Mouse (Mus musculus) intestine, embryonic 16.5 days (tissue): ENCODE results near the gene Cdk18. TPM values are rescaled to one million over a fixed set of nuclear protein-coding genes. Genes with fewer than 3 reads are reported as not detected.
"Not testable (repeated sequence)": the region's sequence is repeated elsewhere in the genome, so short reads cannot be mapped to it uniquely, and the experiment has no call there.

Experiments used
- ATAC-seq: fragments of 200-750 bp; cut with Nextera tagmentation; 2 replicates; pipeline ENCODE4 v1.8.0; 2017; ENCODE audit warnings: moderate TSS enrichment, moderate library complexity
- H3K27ac ChIP-seq: fragments of 300-500 bp; sonication (generic); 2 replicates; pipeline ENCODE4 v1.5.1; 2014; ENCODE audit warnings: mild to moderate bottlenecking, low read length
- H3K27me3 ChIP-seq: fragments of 300-500 bp; sonication (generic); replicated peaks from 2 replicates; pipeline ENCODE4 v1.6.1; 2014; ENCODE audit warnings: low read length, control low read depth, mixed read lengths; ENCODE audit not compliant: control insufficient read depth, insufficient read depth
- H3K36me3 ChIP-seq: fragments of 300-500 bp; sonication (generic); 2 replicates; pipeline ENCODE4 v1.6.1; 2014; ENCODE audit warnings: low read length, control low read depth; ENCODE audit not compliant: control insufficient read depth, insufficient read depth
- H3K4me1 ChIP-seq: fragments of 300-500 bp; sonication (generic); 2 replicates; pipeline ENCODE4 v1.6.1; 2014; ENCODE audit warnings: low read length, control low read depth, mixed read lengths; ENCODE audit not compliant: control insufficient read depth, insufficient read depth
- H3K4me2 ChIP-seq: fragments of 300-500 bp; sonication (generic); 2 replicates; pipeline ENCODE4 v1.6.1; 2014; ENCODE audit warnings: low read depth, low read length, control low read depth
- H3K4me3 ChIP-seq: fragments of 300-500 bp; sonication (generic); 2 replicates; pipeline ENCODE4 v1.5.1; 2014; ENCODE audit warnings: mild to moderate bottlenecking, low read length
- H3K9ac ChIP-seq: fragments of 300-500 bp; sonication (generic); 2 replicates; pipeline ENCODE4 v1.6.1; 2014; ENCODE audit warnings: low read depth, low read length
- H3K9me3 ChIP-seq: fragments of 300-500 bp; sonication (generic); 2 replicates; pipeline ENCODE4 v1.6.1; 2016; ENCODE audit warnings: low read length, control low read depth; ENCODE audit not compliant: control insufficient read depth
- WGBS: fragments of 180-500 bp; shearing (Covaris S2); extraction: QIAGEN DNeasy Blood & Tissue Kit; methylation state at CpG from one replicate; pipeline ENCODE4 v1.1.7; 2014; 5-methylcytosine and 5-hydroxymethylcytosine counted together
- polyA plus RNA-seq: library from polyadenylated mRNA; unstranded; fragments of >200 nt; fragmentation: Nextera tagmentation; extraction: Ambion mirVana; gene quantifications from 2 replicates; pipeline ENCODE4 v1.2.1, GENCODE M21; 2015

Gene Cdk18
- polyA plus RNA-seq, 1 experiment from 2014 or later: 16.9 TPM

DNA sequence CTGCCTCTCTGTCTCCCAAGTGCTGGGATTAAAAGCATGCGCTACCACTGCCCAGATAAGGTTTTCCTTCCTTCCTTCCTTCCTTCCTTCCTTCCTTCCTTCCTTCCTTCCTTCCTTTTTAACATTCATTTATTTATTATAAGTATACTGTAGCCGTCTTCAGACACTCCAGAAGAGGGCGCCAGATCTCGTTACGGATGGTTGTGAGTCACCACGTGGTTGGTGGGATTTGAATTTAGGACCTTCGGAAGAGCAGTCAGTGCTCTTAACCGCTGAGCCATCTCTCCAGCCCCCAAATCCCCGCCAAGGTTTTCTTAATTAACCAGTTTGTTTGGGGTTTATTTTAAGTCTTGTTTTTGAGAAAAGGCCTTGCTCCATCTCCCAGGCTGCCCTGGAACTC, 23.1 kb upstream of the Cdk18 start:
- H3K4me3 ChIP-seq, H3K36me3 ChIP-seq, ATAC-seq, H3K27ac ChIP-seq, H3K4me1 ChIP-seq, H3K27me3 ChIP-seq, H3K4me2 ChIP-seq, H3K9ac ChIP-seq, H3K9me3 ChIP-seq: not testable (repeated sequence)
- WGBS: 55% methylated on average over 9 of the region's 9 CpGs

DNA sequence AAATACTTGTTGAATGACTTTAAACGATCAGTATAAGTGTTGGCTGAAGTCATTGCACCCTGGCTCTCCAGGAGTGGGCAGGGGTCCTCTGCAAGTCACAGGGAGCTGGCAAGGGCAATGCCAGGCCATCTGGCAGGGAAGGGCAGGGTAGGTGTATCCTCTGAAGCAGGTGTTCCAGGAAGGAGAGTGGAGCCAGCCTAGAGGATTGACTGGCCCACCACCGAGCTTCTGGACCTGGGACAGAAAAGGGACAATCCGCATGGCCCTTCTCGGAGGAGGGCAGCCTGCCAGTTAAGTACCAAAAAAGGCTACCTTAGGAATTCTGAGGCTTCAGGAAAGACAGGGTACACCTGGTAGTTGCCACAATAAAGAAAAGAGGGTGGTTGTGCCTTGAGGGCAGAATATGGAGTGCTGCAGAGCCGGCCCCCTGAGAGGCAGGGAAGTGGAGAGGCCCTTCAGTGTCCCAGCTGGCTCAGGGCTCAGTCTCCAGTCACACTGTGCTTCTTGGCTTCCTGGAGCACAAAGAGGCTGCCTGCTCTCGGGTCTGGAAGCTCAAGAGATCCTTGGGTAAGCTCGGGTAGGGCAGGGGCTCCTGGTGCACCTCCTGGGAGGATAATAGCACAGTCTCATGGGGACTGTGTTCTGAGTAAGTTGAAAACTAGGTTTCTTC, 21.9 kb upstream of the Cdk18 start:
- H3K9ac ChIP-seq: no peak overlapping the region
- peaks cover 8% of the 10 kb centered on the region; the same call in 1 of the 2 replicates for H3K4me1 ChIP-seq
- no peak for ATAC-seq
- H3K4me2 ChIP-seq: no peak overlapping the region
- no peaks in the 10 kb centered on the region for H3K36me3 ChIP-seq
- H3K9me3 ChIP-seq: no peaks in the 10 kb centered on the region
- H3K27ac ChIP-seq: no peak overlapping the region
- no peak overlapping the region for H3K4me3 ChIP-seq
- H3K27me3 ChIP-seq: no peaks in the 10 kb centered on the region; the same call in 1 of the 2 replicates
- 60% methylated on average over 7 of the region's 7 CpGs for WGBS

DNA sequence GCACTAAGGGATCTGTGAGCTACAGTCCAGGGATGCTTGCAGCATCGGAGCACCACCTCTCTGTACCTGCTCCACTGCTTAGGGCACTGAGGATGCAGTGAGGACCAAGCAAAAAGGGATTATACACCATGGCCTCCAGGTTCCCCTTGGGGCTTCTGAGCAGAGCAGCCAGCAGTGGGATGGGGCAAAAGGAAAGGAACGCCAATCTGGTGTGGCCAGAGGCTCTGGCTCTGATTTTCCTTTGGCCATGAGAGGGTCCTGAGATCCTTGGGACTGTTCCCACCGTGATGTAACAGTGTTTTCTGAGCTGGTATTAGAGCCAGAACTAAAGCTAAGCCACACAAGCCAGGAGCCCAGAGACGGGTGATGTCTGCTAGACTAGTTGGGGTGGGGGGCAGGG, 20.2 kb upstream of the Cdk18 start:
- H3K4me1 ChIP-seq: peaks cover 8% of the 10 kb centered on the region; the same call in 1 of the 2 replicates
- no peaks in the 10 kb centered on the region for H3K9me3 ChIP-seq
- H3K36me3 ChIP-seq: no peaks in the 10 kb centered on the region
- no peak overlapping the region for H3K9ac ChIP-seq
- H3K4me3 ChIP-seq: no peak overlapping the region
- ATAC-seq: no peak
- no peak overlapping the region for H3K4me2 ChIP-seq
- H3K27ac ChIP-seq: no peak overlapping the region
- 62% methylated on average over 4 of the region's 4 CpGs for WGBS
- H3K27me3 ChIP-seq: no peaks in the 10 kb centered on the region; the same call in 1 of the 2 replicates

DNA sequence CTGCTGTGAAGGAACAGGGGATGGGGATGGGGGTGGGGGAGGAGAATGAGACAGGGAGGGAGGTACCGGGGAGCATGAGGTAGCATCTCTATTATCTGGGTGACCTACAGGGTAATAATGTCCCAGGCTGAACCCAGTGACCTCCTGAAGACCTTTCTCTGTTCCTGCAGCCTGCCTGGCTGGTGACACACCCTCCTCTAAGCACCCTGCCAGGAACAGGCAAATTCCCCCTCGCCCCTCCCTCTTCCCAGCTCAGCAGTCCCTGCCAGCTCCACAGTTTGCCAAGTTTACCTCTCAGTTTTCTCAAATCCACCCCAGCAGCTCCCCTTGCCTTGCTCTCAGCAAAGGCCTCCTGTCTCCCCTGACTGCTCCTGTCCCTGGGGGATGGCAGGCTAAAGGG, 19.3 kb upstream of the Cdk18 start:
- Histone ChIP-seq H3K27ac (no peak overlapping the region), H3K4me2 (no peak overlapping the region), H3K4me3 (no peak overlapping the region), H3K9me3 (no peaks in the 10 kb centered on the region), H3K36me3 (no peaks in the 10 kb centered on the region), H3K27me3 (no peaks in the 10 kb centered on the region; the same call in 1 of the 2 replicates), H3K4me1 (peaks cover 8% of the 10 kb centered on the region; the same call in 1 of the 2 replicates), H3K9ac (no peak overlapping the region)
- no peak for ATAC-seq
- 28% methylated on average over 2 of the region's 2 CpGs for WGBS

DNA sequence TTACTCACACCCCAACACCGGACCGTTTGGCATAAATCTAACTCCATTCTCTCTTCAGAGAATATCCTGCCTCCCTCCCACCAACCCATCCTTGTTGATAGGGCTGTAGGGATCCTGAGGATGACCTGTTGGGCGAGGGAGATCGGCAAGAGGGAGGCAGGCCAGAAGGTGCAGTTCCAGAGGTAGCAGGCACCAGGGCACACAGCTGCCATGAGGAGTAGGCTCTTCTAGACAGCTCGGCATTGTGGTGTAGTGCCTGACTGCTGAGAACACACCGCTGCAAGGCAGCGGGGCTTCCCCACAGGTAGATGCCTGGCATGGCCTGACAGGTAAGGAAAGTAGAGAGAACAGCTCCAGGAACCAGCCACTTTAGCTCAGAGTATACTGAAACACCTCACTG, 18.3 kb upstream of the Cdk18 start:
- Histone ChIP-seq H3K4me1 (peaks cover 8% of the 10 kb centered on the region; the same call in 1 of the 2 replicates), H3K9me3 (no peaks in the 10 kb centered on the region), H3K27ac (no peak overlapping the region), H3K4me3 (no peak overlapping the region), H3K9ac (no peak overlapping the region), H3K27me3 (no peaks in the 10 kb centered on the region; the same call in 1 of the 2 replicates), H3K36me3 (no peaks in the 10 kb centered on the region), H3K4me2 (no peak overlapping the region; the same call in 1 of the 2 replicates)
- peak; percentile 24; the same call in 1 of the 2 replicates for ATAC-seq
- 26% methylated on average over 7 of the region's 7 CpGs for WGBS

DNA sequence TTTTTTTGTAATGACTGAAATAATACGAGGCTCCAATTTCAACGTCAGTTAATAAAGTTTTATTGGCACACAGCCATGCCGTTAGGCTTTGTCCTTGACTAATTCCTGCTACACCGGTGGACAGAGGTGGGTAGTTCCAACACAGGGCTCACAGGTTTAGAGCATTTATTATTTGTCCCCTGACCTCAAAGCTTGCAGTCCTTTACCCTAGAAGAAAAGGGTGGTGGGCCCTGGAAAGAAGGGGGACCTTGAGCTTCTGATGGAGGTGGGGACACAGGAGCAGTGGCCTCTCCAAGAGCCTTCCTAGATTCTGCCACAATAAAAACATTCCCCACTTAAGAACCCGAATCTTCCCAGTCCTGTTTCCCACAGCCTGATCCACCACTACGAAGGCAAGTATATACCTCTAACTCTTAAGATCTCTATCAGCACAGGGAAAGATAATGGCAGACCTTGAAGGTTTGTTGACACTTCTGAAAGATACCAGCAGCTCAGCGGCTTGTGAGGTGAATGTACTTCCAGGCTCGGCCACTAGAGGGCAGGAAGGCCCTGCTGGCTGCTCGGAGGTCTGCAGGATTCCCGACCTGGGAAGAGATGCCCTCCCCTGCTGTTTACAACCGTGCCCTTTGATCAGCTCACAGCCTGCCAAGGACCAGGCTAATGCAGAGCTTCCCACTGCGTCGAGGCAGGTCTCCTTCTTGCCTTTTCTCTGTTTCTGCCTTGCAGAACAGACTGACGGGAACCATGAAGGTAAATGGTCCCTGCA, 17.7 kb upstream of the Cdk18 start:
- ATAC-seq: peak; percentile 91
- WGBS: 20% methylated on average over 14 of the region's 14 CpGs
- H3K4me2 ChIP-seq: no peak overlapping the region; the same call in 1 of the 2 replicates

DNA sequence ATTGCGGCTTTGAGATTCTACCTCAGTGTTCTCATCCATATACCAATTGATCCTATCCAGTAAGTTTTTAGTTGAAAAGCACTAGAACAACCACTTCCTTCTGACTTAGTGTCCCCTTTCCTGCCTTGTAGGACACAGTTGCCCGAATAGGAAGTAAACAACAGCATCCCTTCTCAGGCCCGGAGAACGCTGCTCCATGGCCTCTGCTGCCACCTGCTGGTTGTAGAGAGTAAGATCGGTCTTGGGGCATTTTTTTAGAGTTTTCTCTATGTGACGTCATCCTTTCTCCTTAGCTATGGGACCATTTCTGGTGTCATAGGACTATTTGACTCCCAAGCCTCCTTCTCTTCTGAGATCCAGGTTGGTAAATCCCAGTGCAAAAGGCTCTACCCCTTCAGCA, 16.3 kb upstream of the Cdk18 start:
- no peaks in the 10 kb centered on the region for H3K9me3 ChIP-seq
- no peak overlapping the region for H3K4me2 ChIP-seq
- WGBS: 12% methylated on average over 6 of the region's 6 CpGs
- no peaks in the 10 kb centered on the region for H3K36me3 ChIP-seq
- ATAC-seq: 0 out of 2 replicates have a peak, but pooled peaks have one; percentile 14
- no peak overlapping the region for H3K9ac ChIP-seq
- H3K27ac ChIP-seq: no peak overlapping the region
- peaks cover 19% of the 10 kb centered on the region for H3K4me1 ChIP-seq
- H3K27me3 ChIP-seq: no peaks in the 10 kb centered on the region; the same call in 1 of the 2 replicates
- H3K4me3 ChIP-seq: no peak overlapping the region

More for the DNA sequence above, 17.7 kb upstream of the Cdk18 start:
- H3K27me3 ChIP-seq: no peaks in the 10 kb centered on the region; the same call in 1 of the 2 replicates
- peaks cover 8% of the 10 kb centered on the region; the same call in 1 of the 2 replicates for H3K4me1 ChIP-seq
- H3K4me3 ChIP-seq: no peak overlapping the region
- no peak overlapping the region for H3K27ac ChIP-seq
- H3K9ac ChIP-seq: no peak overlapping the region
- H3K36me3 ChIP-seq: no peaks in the 10 kb centered on the region
- no peaks in the 10 kb centered on the region for H3K9me3 ChIP-seq

DNA sequence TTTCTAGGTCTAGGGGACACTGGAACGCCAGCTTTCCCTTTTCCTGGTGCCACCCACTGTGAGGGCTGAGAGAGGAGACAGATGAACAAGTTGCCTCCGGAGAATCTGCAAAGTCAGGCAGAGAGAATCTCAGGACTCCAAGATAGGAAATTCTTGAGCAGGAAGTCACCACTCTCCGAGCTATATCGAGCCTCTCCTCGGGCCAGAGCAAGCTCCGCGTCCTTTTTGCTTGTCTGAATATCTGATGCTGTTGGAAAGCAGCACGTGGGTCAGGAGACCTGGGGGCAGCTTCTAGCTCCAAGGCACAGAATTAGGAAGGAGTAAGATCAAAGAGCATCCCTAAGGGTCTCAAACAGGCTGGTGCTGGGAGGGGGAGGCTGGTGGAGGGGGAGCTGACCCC, 14.2 kb upstream of the Cdk18 start:
- H3K9ac ChIP-seq: 0 out of 2 replicates have a peak overlapping the region, but pooled peaks have one; percentile 24
- no peaks in the 10 kb centered on the region; the same call in 1 of the 2 replicates for H3K27me3 ChIP-seq
- no peak overlapping the region for H3K4me3 ChIP-seq
- peaks cover 23% of the 10 kb centered on the region for H3K4me1 ChIP-seq
- H3K4me2 ChIP-seq: no peak overlapping the region
- WGBS: 36% methylated on average over 8 of the region's 8 CpGs
- no peak for ATAC-seq
- H3K27ac ChIP-seq: no peak overlapping the region
- no peaks in the 10 kb centered on the region for H3K36me3 ChIP-seq
- H3K9me3 ChIP-seq: no peaks in the 10 kb centered on the region

DNA sequence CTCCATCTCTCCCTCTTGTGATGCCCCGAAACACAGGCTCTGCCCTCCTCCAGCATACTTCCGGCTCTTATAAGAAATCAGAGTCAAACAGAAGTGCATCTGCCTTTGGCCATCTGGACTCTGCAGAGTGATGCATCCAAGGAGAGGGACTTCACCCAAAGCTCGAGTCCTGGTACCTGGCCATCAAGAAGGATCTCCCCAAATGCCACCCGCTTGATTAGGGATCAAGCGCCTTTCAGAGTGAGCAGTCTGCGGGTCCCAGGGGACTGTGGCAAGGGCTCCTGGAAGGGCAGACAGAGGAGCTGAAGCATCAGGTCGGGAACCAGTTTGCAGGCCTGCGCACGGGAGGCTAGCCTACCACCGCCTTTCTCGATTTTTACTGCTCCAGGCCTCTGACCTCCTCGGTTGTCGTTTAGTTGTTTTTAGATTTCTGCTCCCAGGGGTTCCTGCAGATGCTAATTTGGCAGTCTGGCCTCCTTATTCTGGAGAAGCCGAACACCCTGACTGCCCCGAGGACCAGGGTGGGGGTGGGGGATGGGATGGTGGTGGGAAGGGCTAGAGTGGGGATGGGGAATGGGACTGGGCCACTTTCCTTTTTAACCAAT, 13.7 kb upstream of the Cdk18 start:
- no peaks in the 10 kb centered on the region for H3K9me3 ChIP-seq
- H3K4me2 ChIP-seq: no peak overlapping the region
- 0 out of 2 replicates have a peak overlapping the region, but pooled peaks have one; percentile 24 for H3K9ac ChIP-seq
- no peak for ATAC-seq
- H3K4me1 ChIP-seq: peaks cover 22% of the 10 kb centered on the region
- 60% methylated on average over 15 of the region's 15 CpGs for WGBS
- H3K27ac ChIP-seq: no peak overlapping the region
- no peaks in the 10 kb centered on the region for H3K36me3 ChIP-seq
- no peaks in the 10 kb centered on the region; the same call in 1 of the 2 replicates for H3K27me3 ChIP-seq
- H3K4me3 ChIP-seq: no peak overlapping the region
